Mouse (Mus musculus): ENCODE data around the gene Glrx. TPM values are rescaled to one million over a fixed set of nuclear protein-coding genes. Genes with fewer than 3 reads are reported as not detected.

The Glrx gene
- total and polyA plus RNA-seq, 3 experiments = 3.7 to 89.2 (median 40.9) TPM

DNA sequence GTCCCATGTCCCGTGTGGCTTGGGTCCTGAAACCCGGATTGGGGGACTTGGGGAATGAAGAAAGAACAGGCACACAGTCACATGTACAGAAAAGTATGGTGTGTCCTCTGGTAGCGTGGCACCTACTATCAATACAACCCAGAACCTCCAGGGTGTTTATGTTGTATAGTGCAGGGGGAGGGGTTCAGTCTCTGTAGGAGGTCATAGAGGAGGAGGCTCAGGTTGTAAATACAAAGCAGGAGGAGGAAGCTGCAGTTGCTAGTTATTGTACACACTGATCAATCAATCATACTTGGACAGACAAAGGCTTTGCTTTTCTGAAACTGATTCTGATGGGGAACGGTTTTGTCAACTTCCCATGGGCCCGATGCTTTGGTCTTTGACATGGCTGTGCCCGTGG lies 8.0 kb upstream of the Glrx start:
- TF ChIP-seq GATA1 (IDR thresholded peaks at IDR 0.05; ENCODE audit: borderline replicate concordance, low read length) (no peak), POLR2AphosphoS5 (IDR thresholded peaks at IDR 0.05; ENCODE audit: insufficient replicate concordance, low read depth, low read length) (no peak), CTCF (IDR thresholded peaks at IDR 0.05; ENCODE audit: low read depth, low read length) (no peak), GATA2 (IDR thresholded peaks at IDR 0.05; ENCODE audit: borderline replicate concordance, low read depth, low read length) (no peak), TAL1 (conservative IDR thresholded peaks at IDR 0.05; ENCODE audit: low read depth, low read length) (no peak)
- DNase-seq (ENCODE audit: low spot score) (no peak), ATAC-seq (ENCODE audit: extremely low read depth, insufficient number of reproducible peaks, low FRiP score, poor library complexity, severe bottlenecking) (no peak)
- Histone ChIP-seq H3K27me3 (ENCODE audit: insufficient read depth, low read length) (no peaks in the 10 kb centered on the region), H3K4me3 (ENCODE audit: low read depth, low read length) (no peak overlapping the region), H3K9me3 (replicated peaks) (no peaks in the 10 kb centered on the region), H3K36me3 (replicated peaks) (no peaks in the 10 kb centered on the region), H3K4me1 (ENCODE audit: insufficient read depth, low read depth, low read length) (0 out of 2 replicates have a peak, but pooled peaks cover 3% of the 10 kb centered on the region)

DNA sequence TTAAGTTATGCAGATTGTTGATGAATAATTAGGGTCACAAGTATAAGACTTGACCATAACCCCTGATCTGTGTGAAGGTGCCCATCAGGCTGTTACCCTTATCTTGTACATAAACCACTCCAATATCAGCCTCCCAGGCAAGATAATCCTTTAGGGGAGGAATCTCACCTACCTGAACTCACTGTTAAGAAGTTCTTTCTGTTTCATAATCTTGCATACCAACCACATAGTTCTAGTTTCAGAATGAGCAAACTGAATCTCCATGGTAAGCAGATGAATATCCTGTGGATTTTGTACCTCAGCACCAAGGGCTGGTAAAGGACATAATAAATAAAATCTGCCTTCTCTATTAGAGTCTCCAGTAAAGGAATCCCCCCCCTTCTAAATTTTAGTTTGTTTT lies 7.0 kb upstream of the Glrx start:
- no peaks in the 10 kb centered on the region for H3K27me3 ChIP-seq (ENCODE audit: insufficient read depth, low read length)
- no peak overlapping the region for H3K4me3 ChIP-seq (ENCODE audit: low read depth, low read length)
- DNase-seq (ENCODE audit: low spot score) (no peak), ATAC-seq (ENCODE audit: extremely low read depth, insufficient number of reproducible peaks, low FRiP score, poor library complexity, severe bottlenecking) (no peak)
- H3K4me1 ChIP-seq (ENCODE audit: insufficient read depth, low read depth, low read length) = 0 out of 2 replicates have a peak, but pooled peaks cover 3% of the 10 kb centered on the region
- TF ChIP-seq CTCF (IDR thresholded peaks at IDR 0.05; ENCODE audit: low read depth, low read length) (no peak), GATA1 (IDR thresholded peaks at IDR 0.05; ENCODE audit: borderline replicate concordance, low read length) (no peak), GATA2 (IDR thresholded peaks at IDR 0.05; ENCODE audit: borderline replicate concordance, low read depth, low read length) (no peak), POLR2AphosphoS5 (IDR thresholded peaks at IDR 0.05; ENCODE audit: insufficient replicate concordance, low read depth, low read length) (no peak), TAL1 (conservative IDR thresholded peaks at IDR 0.05; ENCODE audit: low read depth, low read length) (no peak)
- H3K9me3 ChIP-seq (replicated peaks) = no peaks in the 10 kb centered on the region
- no peaks in the 10 kb centered on the region for H3K36me3 ChIP-seq (replicated peaks)

DNA sequence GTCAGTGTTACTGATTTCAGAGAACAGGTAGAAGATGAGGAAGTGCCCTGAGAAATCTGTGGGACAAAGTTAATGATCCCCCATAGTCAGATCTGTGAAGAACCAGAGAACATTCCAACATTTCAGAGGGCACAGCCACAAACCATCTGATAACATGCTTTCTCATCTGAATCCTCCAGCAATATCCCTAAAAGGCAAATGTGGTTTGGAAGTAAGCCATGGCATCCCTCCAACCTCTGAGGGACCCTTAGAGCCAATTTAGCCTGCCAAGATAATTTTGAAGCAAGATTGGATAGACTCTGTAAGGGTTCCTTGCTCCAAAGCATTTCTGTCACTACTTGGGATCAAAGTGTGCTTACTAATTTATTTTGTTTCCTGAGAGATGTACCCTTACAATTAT lies 6.2 kb upstream of the Glrx start:
- TF ChIP-seq POLR2AphosphoS5 (IDR thresholded peaks at IDR 0.05; ENCODE audit: insufficient replicate concordance, low read depth, low read length) = no peak
- no peak for TF ChIP-seq GATA1 (IDR thresholded peaks at IDR 0.05; ENCODE audit: borderline replicate concordance, low read length)
- no peak for TF ChIP-seq GATA2 (IDR thresholded peaks at IDR 0.05; ENCODE audit: borderline replicate concordance, low read depth, low read length)
- no peak for TF ChIP-seq CTCF (IDR thresholded peaks at IDR 0.05; ENCODE audit: low read depth, low read length)
- no peak for TF ChIP-seq TAL1 (conservative IDR thresholded peaks at IDR 0.05; ENCODE audit: low read depth, low read length)
- H3K27me3 ChIP-seq (ENCODE audit: insufficient read depth, low read length) = no peaks in the 10 kb centered on the region
- no peak for DNase-seq (ENCODE audit: low spot score)
- H3K9me3 ChIP-seq (replicated peaks) = no peaks in the 10 kb centered on the region
- no peak for ATAC-seq (ENCODE audit: extremely low read depth, insufficient number of reproducible peaks, low FRiP score, poor library complexity, severe bottlenecking)
- H3K4me1 ChIP-seq (ENCODE audit: insufficient read depth, low read depth, low read length) = peaks cover 7% of the 10 kb centered on the region; the same call in 1 of the 2 replicates
- H3K4me3 ChIP-seq (ENCODE audit: low read depth, low read length) = no peak overlapping the region
- H3K36me3 ChIP-seq (replicated peaks) = no peaks in the 10 kb centered on the region

DNA sequence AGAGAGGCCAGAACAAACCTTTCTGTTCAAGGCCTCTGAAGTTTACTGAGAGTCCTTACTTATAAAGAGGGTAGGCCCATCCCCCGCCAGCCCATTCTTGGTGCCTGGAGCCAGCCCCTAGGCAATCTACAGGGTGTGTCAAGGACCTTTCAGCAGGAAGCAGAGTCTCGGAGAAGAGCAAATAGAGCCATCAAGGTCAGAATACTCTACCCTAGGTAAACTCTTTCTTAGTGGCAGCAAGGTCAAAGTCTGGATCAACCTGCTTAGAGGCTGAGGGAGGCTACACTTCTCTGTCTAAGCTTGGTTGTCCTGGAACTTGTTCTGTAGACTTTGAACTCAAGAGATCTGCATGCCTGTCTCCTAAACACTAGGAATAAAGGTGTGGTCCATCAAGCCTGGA lies 4.2 kb upstream of the Glrx start:
- no peaks in the 10 kb centered on the region for H3K9me3 ChIP-seq (replicated peaks)
- H3K27me3 ChIP-seq (ENCODE audit: insufficient read depth, low read length) = no peaks in the 10 kb centered on the region
- no peaks in the 10 kb centered on the region for H3K36me3 ChIP-seq (replicated peaks)
- TF ChIP-seq TAL1 (conservative IDR thresholded peaks at IDR 0.05; ENCODE audit: low read depth, low read length) = no peak
- no peak for TF ChIP-seq POLR2AphosphoS5 (IDR thresholded peaks at IDR 0.05; ENCODE audit: insufficient replicate concordance, low read depth, low read length)
- TF ChIP-seq CTCF (IDR thresholded peaks at IDR 0.05; ENCODE audit: low read depth, low read length) = no peak
- H3K4me3 ChIP-seq (ENCODE audit: low read depth, low read length) = no peak overlapping the region
- DNase-seq (ENCODE audit: low spot score) = no peak
- no peak for ATAC-seq (ENCODE audit: extremely low read depth, insufficient number of reproducible peaks, low FRiP score, poor library complexity, severe bottlenecking)
- H3K4me1 ChIP-seq (ENCODE audit: insufficient read depth, low read depth, low read length) = peaks cover 25% of the 10 kb centered on the region

DNA sequence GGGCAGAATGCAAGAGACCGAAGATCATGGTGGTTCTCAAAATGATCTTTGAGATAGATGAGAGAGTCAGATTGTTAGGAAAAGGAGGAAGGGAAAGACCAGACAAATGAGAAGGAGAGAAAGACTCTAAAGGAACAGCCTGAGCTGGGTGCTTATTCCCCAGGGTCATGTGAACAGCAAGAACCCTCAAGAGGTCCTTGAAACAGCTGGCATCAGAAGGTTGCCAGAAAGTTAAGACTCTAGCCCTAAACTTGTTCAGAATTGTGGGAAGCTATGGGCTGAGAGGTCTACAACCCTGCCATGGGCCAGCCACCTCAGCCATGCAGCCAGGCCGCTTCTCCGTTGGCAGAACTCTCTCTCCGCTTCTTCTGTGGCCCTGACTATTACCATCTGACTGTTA lies 1.2 kb upstream of the Glrx start:
- Histone ChIP-seq H3K4me1 (ENCODE audit: insufficient read depth, low read depth, low read length) (peaks cover 48% of the 10 kb centered on the region), H3K36me3 (replicated peaks) (peaks cover 9% of the 10 kb centered on the region), H3K9me3 (replicated peaks) (no peaks in the 10 kb centered on the region), H3K27me3 (ENCODE audit: insufficient read depth, low read length) (no peaks in the 10 kb centered on the region), H3K4me3 (ENCODE audit: low read depth, low read length) (no peak overlapping the region)
- no peak for ATAC-seq (ENCODE audit: extremely low read depth, insufficient number of reproducible peaks, low FRiP score, poor library complexity, severe bottlenecking)
- no peak for TF ChIP-seq POLR2AphosphoS5 (IDR thresholded peaks at IDR 0.05; ENCODE audit: insufficient replicate concordance, low read depth, low read length)
- no peak for TF ChIP-seq CTCF (IDR thresholded peaks at IDR 0.05; ENCODE audit: low read depth, low read length)
- TF ChIP-seq GATA2 (IDR thresholded peaks at IDR 0.05; ENCODE audit: borderline replicate concordance, low read depth, low read length) = no peak
- TF ChIP-seq GATA1 (IDR thresholded peaks at IDR 0.05; ENCODE audit: borderline replicate concordance, low read length) = no peak
- no peak for TF ChIP-seq TAL1 (conservative IDR thresholded peaks at IDR 0.05; ENCODE audit: low read depth, low read length)
- no peak for DNase-seq (ENCODE audit: low spot score)

DNA sequence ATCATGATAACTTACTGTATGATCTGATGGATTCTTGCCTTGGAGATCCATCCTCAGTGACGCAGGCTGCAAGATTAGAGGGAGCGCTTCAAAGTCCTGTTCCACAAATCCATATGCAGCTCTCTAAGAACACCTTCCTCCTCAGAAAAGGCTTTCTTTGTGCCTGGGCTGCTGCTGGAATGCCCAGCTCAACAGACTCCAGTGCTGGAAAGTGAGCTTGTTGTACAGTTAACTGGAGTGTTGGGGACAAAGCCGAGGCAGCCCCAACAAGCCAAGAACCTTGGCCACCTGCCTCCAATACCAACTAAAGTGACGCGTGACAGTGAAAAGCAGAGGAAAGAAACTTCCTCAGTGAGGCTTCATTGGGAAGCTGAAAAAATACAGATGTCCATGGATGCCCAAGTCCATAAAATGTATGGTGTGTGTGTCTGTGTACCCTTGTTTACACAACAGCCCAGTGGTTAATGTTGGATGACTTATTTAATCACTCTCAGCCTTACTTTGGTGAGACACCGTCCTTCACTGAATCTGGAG lies 1.2 kb downstream of the Glrx start:
- ATAC-seq (ENCODE audit: extremely low read depth, insufficient number of reproducible peaks, low FRiP score, poor library complexity, severe bottlenecking) (no peak), DNase-seq (ENCODE audit: low spot score) (no peak)
- peaks cover 9% of the 10 kb centered on the region for H3K36me3 ChIP-seq (replicated peaks)
- H3K4me3 ChIP-seq (ENCODE audit: low read depth, low read length) = peak overlapping the region; percentile 73
- H3K27me3 ChIP-seq (ENCODE audit: insufficient read depth, low read length) = no peaks in the 10 kb centered on the region
- no peak for TF ChIP-seq CTCF (IDR thresholded peaks at IDR 0.05; ENCODE audit: low read depth, low read length)
- TF ChIP-seq GATA2 (IDR thresholded peaks at IDR 0.05; ENCODE audit: borderline replicate concordance, low read depth, low read length) = no peak
- TF ChIP-seq TAL1 (conservative IDR thresholded peaks at IDR 0.05; ENCODE audit: low read depth, low read length) = no peak
- no peak for TF ChIP-seq POLR2AphosphoS5 (IDR thresholded peaks at IDR 0.05; ENCODE audit: insufficient replicate concordance, low read depth, low read length)
- no peak for TF ChIP-seq GATA1 (IDR thresholded peaks at IDR 0.05; ENCODE audit: borderline replicate concordance, low read length)
- peaks cover 67% of the 10 kb centered on the region for H3K4me1 ChIP-seq (ENCODE audit: insufficient read depth, low read depth, low read length)
- H3K9me3 ChIP-seq (replicated peaks) = no peaks in the 10 kb centered on the region

Data from G1E (cell line).